Mouse (Mus musculus) spleen, postnatal 4 days (tissue): ENCODE measurements around the gene Krt8.

Experiments used
- DNase-seq, 2 experiments: peaks; one replicate each; pipeline ENCODE4 v3.0.0; 2022; ENCODE audit warnings: low spot score in 2 of 2

The Krt8 gene

GRCm38 (mm10) chr15:101976023-101976422 is 28.3 kb downstream of the Krt8 start:
- DNase-seq = peak; percentile 71 to 72

DNA sequence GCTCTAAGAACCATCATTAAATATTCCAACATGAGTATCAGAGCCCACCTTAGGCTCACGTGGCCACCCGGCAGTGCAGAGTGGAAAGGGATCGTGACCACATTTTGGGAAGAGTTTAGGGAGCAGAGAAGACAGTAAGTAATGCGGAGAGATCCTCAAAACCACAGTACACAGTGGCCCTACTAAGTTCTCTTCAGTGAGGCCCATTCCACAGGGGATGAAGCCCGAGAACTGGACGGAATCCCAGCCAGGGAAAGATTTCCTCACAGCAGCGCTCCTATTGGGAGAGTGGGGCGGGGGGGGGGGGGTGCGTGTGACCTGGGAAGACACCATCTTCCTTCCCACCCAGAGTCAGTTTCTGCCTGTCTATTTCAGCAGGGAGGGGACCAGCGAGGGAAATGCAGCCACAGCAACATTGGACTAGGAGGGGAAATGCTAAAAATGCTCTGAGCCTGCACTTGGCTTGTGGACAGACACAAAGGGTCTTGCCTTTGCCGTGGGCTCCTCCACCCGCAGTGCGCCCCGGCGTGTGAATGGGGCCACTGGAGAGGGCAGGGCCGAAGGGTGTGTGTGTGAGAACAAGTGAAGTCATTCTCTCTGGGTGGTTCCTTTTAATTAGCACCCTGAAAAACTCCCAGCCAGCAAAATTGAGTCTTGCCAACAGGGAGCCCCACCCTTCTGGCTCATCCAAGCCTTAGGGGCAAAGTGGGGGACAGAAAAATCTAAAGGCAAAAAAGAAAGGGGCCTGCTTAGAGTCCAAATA is 30.0 kb downstream of the Krt8 start:
- DNase-seq = no peak

DNA sequence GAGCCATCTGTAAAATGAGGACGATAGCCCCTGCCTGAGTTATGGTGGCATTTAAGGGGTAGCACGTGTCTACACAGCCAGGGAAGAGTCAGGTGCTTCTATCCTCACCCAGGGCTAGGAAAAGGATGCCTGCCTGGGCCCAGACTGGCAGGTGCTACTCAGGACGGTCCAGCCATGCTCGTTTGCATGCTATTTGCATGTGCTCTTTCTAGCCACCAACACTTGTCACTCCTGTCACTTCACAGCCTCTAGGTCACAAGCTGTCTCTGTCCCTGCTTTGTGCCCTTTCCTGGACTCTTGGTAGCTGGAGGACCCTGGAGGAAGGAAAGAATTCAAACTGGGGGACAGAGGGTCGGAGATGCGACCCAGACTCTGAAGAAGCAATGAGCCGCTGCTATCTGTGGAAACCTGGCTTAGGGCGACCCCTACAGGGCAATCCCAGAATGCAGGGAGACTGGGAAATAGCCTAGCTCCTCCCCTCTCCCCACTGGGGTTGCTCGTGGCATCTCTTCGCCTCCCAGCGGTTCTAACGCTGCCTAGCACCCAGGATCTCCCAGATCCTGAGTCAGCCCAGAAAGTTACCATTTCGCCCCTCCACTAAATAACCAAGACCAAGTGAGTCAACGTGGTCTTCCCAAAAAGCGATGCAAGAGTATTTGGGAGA is 30.7 kb downstream of the Krt8 start:
- DNase-seq = peak; percentile 91 to 96

DNA sequence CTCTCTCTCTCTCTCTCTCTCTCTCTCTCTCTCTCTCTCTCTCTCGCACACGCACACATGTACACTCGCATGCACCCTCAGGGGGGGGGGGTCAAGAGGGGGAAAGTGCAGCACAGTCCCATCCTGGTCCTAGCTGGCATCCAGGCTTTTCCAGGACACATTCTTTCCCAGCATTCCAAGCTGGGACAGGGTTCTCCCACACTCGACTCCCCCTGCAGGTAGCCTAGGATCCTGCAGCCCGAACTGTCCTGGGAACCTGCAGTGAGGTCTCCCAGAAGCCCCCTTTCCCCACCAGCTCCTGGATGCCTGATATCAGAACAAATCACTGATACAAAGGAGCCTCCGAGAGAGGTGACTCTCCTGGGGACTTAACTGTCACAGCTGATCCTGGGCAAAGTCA is 33.7 kb downstream of the Krt8 start:
- DNase-seq = no peak

GRCm38 (mm10) chr15:101966808-101967207 is 37.5 kb downstream of the Krt8 start:
- DNase-seq = no peak

- no peak for DNase-seq
These were observed 45.4 kb downstream of the Krt8 start for GRCm38 (mm10) chr15:101958891-101959290.

GRCm38 (mm10) chr15:101954187-101954586 is 50.1 kb downstream of the Krt8 start, which contains the start of gene Krt78:
TSS of gene Krt78 (minus strand) at chr15:101954287.
- no peak for DNase-seq

DNA sequence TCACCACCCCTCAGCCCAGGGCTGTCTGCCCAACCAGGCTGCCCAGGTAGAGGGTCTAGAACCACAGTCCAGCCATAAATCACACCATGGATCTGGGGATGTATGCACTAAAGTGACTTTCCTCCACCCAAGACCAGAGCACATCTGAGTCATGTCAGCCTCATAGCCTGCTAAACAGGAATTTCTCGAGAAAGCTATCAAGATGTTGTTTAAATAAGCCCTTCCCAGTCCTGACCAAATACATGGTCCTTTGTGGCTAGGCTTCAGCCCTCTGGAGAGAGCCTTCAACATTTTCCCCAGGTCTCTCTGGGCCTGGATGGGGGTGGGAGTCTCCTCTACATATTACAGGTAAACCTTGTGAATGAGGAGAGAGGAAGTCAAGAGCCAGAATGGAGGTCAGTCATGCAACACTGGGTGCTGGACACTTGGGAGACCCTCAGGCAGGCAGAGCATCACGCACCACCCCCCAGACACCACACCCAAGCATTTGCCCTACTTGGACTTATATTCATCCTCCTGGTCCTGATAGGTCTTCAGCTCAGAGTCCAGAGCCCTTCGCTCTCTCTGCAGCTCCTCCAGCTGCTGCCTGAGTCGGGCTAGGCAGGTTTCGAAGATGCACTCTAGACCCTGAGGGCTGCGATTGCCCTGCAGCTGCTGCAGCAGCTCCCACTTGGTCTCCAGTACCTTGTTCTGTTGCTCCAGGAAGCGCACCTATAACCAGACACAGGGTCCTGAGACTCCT is 51.4 kb downstream of the Krt8 start:
- no peak for DNase-seq
